Mouse (Mus musculus) embryonic fibroblast, embryonic 13.5 days (primary cell): Measurements from ENCODE around the gene Ddx3x. TPM values are rescaled to one million over a fixed set of nuclear protein-coding genes. Genes with fewer than 3 reads are reported as not detected.
A peak's percentile ranks its signal among the peaks of the same experiment; 100 is the strongest.

Experiments used
- H3K27ac ChIP-seq: 2 replicates; pipeline ENCODE4 v1.5.1; 2012; ENCODE audit warnings: low read length, control low read depth, inconsistent platforms; ENCODE audit not compliant: insufficient read depth
- H3K4me1 ChIP-seq: 2 replicates; pipeline ENCODE4 v1.6.1; 2011; ENCODE audit warnings: low read length; ENCODE audit not compliant: control insufficient read depth, insufficient read depth
- H3K4me3 ChIP-seq: 2 replicates; pipeline ENCODE4 v1.5.1; 2011; ENCODE audit warnings: mild to moderate bottlenecking, control low read depth, low read length; ENCODE audit not compliant: insufficient read depth
- CTCF ChIP-seq: IDR thresholded peaks from 2 replicates; pipeline ENCODE4 v1.5.1; 2011; ENCODE audit warnings: mild to moderate bottlenecking, control low read depth, low read length, moderate library complexity, borderline replicate concordance; ENCODE audit not compliant: insufficient read depth
- POLR2A ChIP-seq: IDR thresholded peaks from 2 replicates; pipeline ENCODE4 v1.6.1; 2011; ENCODE audit warnings: low read depth, mild to moderate bottlenecking, control low read depth, low read length, moderate library complexity
- polyA plus RNA-seq: library from polyadenylated mRNA; stranded (reverse); fragments of >200 nt; gene quantifications from 2 replicates; pipeline ENCODE4 v1.2.4, GENCODE M21; 2011; ENCODE audit warnings: low read depth; ENCODE audit not compliant: missing spikeins, insufficient read length

Ddx3x gene
- polyA plus RNA-seq, 1 experiment: 340 TPM

DNA sequence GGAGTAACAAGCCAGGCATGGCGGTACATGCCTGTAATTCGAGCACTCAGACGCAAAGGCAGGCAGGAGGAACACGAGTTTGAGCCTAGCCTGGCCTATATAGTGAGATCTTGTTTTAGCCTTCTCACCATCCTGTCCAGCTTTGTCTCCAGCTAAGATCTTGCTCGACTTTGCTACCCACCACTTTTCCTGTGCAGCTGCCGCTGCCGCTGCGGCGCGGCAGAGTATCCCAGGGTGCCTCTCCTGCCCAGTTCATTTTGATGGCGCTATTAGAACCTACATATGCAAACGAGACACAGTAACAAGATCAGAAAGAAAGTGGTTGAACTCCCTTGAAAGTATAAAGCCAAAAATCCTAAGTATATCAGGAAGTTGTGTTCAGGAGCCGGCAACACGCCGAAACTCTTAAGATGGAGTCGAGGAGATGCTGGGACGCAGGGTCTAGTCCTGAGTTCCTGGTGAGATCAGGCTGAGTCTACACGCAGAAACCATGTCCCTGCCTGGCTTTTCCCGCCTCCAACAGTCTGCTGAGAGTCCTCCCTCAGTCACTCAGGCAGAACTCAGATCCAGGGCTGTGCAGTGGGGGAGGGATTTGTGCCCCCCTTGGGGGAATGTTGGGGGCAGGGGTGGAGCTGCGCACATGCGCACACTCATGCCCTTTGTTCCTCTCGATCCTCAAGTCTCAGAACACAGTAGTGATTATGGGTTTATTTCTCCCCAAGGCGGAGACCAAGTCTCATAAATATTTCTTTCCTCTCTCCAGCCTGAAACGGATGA lies 38.3 kb upstream of the Ddx3x start:
- TF ChIP-seq POLR2A (peak; percentile 85), CTCF (no peak)
- Histone ChIP-seq H3K4me3 (peak overlapping the region; percentile 39), H3K27ac (peak overlapping the region; percentile 99), H3K4me1 (no peaks in the 10 kb centered on the region; the same call in 1 of the 2 replicates)

DNA sequence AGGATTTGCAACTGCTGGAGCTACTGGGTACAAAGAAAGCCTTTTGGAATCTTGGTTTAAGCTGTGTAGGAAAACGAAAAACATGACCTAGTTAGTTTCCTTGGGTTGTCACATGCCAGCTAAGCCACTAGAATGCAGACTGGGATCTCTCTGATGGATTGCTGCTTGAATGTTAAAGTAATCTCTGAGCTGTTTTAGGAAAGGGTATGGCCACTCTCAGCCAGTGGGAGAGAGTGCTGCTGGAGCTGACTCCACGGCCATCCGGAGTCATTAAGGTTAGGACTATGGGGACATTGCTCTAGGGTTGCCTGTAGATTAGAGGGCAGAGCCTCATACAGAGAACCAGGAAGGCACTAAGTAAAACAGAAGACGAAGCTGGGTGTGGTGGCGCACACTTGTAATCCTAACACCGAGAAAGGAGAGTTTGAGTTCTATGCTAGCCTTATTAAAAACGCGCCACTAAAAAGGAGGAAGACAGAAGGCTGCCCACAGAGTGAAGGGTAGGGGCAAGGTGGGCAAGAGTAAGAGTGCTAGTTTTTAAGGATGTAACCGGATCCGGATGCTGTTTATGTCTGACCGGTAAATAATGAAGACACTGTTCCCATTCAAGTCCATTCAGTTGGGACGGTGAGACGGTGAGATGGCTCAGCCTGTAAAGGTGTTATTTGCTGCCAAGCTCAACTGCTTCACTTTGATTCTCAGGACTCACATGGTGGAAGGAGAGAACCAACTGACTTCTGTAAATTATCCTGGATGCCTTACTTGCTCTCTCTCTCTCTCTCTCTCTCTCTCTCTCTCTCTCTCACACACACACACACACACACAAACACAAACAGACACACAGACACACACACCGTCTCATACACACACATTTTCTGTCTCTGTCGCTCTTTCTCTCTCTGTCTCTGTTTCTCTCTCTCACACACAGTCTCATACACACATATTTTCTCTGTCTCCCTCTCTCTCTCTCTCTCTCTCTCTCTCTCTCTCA lies 37.3 kb upstream of the Ddx3x start:
- H3K27ac ChIP-seq: peak overlapping the region; percentile 99
- H3K4me1 ChIP-seq: no peaks in the 10 kb centered on the region; the same call in 1 of the 2 replicates
- H3K4me3 ChIP-seq: peak overlapping the region; percentile 35
- TF ChIP-seq POLR2A (peak; percentile 6; the same call in 1 of the 2 replicates), CTCF (no peak)

DNA sequence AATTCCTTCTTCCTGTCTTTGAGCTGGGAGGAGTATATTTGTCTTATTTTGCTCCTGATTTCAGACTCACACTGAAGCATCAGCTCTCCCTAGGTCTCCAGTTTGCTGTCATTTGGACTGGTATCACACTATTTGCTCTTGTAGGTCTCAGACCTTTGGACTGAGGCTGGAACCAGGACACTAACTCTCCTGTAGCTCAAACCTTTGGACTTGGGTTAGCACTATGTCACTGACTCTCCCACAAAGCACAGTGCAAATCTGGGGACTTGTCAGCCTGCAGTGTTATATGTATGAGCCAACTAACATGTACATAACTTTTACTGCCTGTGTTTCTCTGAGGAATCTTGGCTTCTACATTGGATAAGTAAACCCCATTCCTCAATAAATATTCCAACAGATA lies 36.2 kb upstream of the Ddx3x start:
- Histone ChIP-seq H3K27ac (no peak overlapping the region), H3K4me3 (no peak overlapping the region), H3K4me1 (no peaks in the 10 kb centered on the region; the same call in 1 of the 2 replicates)
- no peak for TF ChIP-seq POLR2A
- no peak for TF ChIP-seq CTCF

DNA sequence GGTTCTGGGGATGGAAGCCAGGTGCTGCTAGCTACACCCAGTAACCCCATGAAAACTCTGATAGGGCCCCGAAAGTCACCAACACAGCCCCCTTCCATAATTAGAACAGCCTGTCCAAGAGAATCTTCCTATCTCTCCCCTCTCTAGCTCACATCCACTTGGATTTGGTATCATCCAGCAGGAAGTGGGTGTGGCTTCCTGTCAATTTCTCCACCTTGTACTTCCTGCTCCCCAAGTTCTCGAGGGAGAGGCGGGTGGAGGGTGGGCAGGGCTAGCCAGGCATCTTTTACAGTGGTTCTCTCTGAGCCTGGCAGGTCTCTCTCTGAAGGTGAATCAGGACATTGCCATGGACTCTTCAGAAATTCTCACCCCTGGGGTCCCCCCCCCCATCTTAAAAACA lies 35.7 kb upstream of the Ddx3x start:
- no peak overlapping the region for H3K4me3 ChIP-seq
- no peaks in the 10 kb centered on the region; the same call in 1 of the 2 replicates for H3K4me1 ChIP-seq
- no peak overlapping the region for H3K27ac ChIP-seq
- TF ChIP-seq POLR2A (no peak), CTCF (no peak)

DNA sequence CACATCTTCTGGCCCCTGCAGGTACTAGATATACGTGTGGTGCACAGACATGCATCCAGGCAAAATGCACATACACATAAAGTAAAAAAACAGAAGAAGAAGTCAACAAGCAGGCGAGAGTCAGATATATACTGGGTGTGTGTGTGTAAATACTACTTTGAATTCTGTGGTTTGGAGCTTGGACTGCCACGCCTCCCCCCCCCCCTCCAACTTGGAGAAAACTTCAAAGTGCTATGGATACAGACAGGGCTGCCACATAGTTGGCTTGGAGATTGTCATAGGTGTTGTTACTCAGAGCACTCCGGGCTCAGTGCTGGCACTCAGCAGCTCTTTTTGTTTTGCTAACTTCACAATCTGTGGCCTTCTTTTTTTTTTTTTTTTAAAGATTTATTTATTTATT lies 29.1 kb upstream of the Ddx3x start:
- TF ChIP-seq CTCF: no peak
- no peak for TF ChIP-seq POLR2A

DNA sequence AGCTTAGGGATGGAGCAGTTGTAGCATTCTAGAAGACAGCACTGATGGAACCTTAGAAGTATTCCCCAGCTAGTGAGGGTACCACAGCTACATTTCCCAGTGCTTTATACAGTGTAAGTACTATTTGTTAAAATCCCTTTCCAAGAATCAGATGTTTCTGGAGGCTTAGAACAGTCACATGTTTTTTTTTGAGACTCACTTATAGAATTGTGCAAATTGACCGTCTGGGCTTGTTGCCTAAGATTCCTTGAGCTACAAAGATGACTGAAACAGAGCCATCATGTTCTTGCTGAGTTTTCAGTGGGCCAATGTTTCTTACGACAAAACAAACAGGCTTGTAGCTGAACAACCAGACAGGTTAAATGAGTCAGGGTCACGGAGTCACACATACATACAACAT lies 26.5 kb upstream of the Ddx3x start:
- TF ChIP-seq CTCF: no peak
- TF ChIP-seq POLR2A: no peak
- no peak overlapping the region for H3K27ac ChIP-seq
- no peaks in the 10 kb centered on the region for H3K4me1 ChIP-seq
- H3K4me3 ChIP-seq: no peak overlapping the region

More for the DNA sequence above, 29.1 kb upstream of the Ddx3x start:
- Histone ChIP-seq H3K4me3 (no peak overlapping the region), H3K27ac (no peak overlapping the region), H3K4me1 (no peaks in the 10 kb centered on the region)

DNA sequence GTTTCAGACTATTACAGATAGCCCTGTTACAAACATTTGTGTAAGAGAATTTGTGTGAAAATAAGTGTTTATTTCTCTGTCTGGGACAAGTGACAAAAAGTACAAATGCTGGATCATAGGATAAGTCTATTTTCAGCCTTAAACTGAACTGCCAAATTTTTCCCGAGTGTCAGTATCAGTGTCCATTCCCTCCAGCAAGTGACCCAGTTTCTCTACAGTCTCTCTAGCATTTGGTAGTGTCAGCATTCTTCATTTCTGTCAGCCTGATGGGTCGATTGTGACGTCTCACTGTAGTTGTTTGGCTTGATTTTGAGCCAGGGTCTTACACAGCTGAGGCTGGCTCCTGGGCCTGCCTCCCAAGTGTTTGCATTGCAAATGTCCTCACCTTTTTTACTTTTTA lies 17.4 kb upstream of the Ddx3x start:
- Histone ChIP-seq H3K27ac (no peak overlapping the region), H3K4me3 (no peak overlapping the region), H3K4me1 (no peaks in the 10 kb centered on the region)
- no peak for TF ChIP-seq CTCF
- TF ChIP-seq POLR2A: no peak

DNA sequence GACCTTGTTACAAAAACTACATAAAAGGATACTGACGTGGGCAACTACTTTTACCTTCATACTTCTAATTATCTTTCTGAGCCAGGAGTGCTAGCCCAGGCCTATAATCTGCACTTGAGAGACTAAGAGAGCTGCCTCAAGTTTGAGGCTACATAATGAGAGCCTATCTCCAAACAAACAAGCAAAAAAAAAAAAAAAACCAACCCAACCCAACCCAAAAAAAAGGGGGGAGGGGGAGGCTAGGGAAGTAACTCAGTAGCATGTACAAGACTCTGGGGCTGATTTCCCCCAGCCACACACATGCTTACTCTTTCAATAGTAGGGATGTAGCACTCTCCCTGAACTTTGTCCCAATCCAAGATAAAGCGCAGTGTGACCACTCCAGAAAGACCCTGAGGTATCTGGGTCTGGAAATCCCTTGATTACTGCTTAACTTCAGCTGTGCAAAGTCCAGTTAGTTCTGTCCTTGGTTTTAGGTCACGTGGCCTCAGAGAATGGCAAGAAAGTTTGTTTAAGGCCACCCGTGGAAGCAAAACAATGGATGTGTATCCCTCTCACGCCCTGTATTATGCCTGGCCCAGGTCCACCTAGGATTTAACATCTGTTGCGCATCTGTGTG lies 5.1 kb upstream of the Ddx3x start:
- H3K27ac ChIP-seq: no peak overlapping the region
- no peak overlapping the region for H3K4me3 ChIP-seq
- TF ChIP-seq CTCF: no peak
- no peak for TF ChIP-seq POLR2A
- no peaks in the 10 kb centered on the region for H3K4me1 ChIP-seq

DNA sequence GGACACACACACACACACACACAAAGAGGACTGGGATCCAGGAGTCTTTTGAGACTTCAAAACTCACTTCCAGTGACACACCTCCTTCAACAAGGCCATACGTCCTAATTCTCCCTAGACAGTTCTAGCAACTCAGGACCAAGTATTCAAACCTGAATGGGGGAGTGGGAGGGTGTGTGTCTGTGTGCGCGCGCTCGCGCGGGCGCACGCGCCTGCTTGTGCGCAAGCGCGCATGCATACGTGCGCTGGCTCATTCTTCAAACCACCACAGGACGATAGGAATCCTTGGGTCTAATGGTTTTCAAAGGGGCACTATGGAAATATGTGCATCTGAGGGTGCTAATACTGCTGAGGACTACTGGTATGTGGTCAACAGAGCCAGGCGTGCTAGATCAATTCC lies 1.8 kb upstream of the Ddx3x start:
- H3K27ac ChIP-seq: no peak overlapping the region
- no peak overlapping the region for H3K4me3 ChIP-seq
- H3K4me1 ChIP-seq: no peaks in the 10 kb centered on the region
- TF ChIP-seq CTCF: no peak
- TF ChIP-seq POLR2A: no peak

DNA sequence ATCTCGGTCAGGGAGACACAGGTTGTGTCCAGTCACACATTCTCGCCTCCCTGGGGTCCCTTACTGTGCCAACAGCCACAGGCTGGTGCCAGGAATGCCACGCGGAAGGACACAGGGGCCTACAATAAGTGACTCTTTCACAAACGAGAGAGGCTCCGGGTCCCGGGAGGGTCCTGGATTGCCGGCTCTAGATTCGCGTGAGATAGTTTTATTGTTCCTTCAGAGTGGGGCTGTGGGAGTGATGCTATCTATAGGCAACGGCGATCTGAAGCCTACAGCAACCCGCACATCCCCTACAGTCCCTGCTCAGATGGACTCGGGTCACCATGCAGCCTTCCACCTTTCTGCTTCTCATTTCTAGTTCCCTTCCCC lies 747 bp upstream of the Ddx3x start:
- TF ChIP-seq CTCF (no peak), POLR2A (no peak)
- peak overlapping the region; percentile 82 for H3K4me3 ChIP-seq
- H3K4me1 ChIP-seq: no peaks in the 10 kb centered on the region
- H3K27ac ChIP-seq: peak overlapping the region; percentile 67
